Mouse (Mus musculus) neural tube, embryonic 10.5 days (tissue): ENCODE measurements around the gene Fus.
"Not testable (repeated sequence)": the region's sequence is repeated elsewhere in the genome, so short reads cannot be mapped to it uniquely, and the experiment has no call there.

Experiments
- DNase-seq: peaks from one replicate; pipeline ENCODE4 v3.0.0-alpha.2; 2017; ENCODE audit warnings: low spot score; ENCODE audit errors: extremely low spot score

Gene Fus

DNA sequence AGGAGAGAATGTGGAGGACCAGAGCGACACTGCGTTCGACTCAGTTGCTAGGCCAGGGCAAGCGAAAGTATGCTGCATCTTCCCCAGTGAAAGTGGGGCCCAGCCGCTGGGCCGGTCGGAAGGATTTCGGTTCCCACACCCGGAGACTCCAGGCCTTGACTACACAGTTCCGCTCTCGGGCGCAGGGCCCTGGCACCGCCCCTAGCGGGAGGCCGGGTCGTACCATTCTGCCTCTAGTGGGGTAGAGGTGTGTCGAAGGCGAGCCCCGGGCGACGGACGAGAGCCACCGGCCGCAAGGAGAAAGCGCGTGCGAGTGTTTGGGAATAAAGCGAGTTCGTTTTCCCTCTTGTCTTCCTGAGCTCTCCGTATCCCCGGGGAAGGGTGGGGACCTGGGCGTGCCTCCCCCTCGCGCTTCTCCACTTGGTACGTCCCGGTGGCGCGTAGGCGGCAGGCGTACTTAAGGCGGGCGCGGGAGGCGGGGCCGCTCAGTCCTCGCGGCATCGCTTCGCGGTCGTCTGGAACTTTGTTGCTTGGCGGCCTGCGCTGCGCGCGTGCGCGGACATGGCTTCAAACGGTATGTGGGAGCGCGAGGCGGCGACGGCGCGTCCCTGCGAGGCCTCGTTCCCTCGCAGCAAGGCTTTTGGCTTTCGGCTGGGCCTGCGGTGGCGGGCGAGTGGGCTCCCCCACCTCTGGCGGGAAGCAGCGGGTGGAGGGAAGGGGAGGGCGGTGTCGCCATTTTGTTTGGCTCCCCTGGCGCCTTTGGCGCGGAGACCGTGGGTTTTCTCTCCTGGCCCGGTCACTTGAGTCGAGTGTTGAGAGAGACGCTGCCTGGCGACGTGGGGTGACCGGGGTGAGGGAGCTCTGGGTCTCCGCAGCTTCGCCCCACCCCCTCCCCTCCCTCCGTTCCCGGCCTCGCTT lies at the start of gene Fus:
Gene Fus, plus strand, starts transcription at position 454 of the 918 bp plus-strand sequence.
- peak; percentile 96 for DNase-seq

DNA sequence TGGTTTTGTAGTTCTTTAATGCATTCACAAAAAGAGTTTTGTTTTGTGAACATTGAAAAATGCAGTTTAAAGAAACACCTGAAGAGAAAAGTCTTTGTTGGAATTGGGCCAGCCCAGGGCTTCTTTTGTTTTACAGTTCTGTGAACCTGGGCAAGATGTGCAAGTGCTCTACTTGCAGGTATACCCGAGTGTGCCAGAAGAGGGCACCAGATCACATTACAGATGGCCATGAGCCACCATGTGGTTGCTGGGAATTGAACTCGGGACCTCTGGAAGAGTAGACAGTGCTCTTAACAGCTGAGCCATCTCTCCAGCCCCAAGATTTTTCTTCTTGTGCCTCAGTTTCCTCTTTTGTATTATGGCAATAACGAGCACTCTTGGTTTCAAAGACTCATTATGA lies 49.1 kb upstream of the Fus start:
- DNase-seq: peak; percentile 40

DNA sequence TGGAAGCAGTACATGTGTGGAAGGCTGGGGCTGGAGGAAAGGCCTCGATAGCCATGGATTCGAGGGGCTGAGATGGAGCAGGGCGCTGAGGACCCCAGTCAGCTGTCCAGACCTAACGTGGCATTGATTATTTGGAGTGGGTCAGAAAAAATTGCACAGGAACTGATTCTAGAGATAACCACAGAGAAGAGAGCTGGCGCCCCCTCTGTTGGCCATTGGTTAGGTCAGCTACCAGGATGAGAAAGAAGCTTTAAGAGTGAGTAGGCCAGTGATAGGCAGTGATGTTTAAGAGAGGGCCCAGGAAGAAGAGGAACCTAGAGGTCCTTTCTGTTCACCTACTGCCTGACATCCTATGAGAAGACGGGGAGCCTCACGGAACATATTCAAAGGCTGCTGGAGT lies 48.0 kb upstream of the Fus start:
- peak; percentile 20 for DNase-seq

DNA sequence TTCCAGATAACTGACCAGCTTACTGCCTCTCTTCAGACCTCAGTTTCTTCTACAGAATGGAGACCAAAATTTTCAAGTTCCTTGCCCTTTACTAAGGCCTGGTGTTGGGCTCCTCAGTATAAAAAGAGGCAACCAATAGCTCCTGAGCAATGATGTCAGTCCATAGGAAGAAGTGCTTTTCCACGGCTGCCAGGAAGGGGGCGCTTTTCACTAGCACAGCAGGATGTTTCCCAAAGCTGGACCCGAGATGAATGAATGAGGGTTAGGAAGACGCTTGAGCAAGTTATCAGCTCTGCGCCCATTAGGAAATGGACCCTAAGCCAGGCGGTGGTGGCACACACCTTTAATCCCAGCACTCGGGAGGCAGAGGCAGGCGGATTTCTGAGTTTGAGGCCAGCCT lies 45.7 kb upstream of the Fus start:
- DNase-seq: no peak

DNA sequence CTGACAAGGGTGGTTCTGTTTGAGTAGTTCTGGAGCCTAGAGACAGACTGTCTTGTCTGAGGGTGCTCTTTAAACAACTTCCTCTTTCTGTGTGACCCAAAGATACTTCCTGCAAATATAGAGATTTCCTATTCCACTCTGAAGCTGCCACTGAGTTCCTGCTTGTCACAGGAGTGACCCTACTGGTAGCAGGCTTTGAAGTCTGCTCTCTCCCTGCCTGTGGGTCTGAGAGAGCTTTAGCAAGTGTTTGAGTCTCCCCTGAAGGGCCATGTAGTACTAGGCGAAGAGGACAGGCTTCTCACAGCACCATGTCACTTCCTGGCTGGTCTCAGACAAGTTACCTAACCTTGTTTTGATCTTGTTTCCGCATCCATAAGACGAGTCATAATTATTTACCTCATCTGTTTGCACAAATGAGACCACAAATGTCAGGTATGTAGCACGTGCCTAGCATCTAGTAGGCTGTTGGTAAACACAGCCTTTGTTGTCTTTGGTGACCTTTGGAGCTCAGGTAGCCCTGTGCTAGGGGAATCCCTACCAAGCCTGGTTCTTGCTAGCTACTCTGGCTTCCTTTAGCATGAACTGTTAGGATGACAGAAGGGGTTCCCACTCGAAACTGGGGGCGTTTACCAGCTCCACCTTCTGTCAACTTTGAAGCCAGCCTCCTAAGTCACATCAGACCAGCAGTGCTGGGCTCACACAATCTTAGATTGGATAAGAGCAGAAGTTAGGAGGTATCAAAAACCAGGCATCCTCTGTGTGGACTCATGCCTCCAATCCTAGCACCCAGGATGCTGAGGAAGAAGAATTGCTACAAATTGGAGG lies 44.6 kb upstream of the Fus start:
- no peak for DNase-seq

DNA sequence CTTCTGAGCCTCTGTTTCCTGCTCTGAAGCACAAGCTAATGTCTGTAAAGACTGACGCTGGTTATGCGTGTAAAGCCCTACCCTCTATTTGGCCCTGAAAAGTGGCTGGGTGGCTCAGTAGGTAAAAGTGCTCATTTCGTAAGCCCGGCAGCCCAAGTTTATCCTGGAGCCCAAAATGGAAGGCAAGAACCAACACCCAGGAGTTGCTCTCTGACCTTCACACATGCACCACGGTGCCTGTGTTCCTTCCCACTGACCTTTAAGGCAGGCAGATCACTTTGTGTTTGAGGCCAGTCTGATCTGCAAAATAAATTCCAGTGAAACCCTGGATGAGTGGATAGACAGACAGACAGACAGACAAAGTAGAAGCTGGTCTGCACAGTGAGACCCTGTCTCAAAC lies 43.5 kb upstream of the Fus start:
- no peak for DNase-seq

DNA sequence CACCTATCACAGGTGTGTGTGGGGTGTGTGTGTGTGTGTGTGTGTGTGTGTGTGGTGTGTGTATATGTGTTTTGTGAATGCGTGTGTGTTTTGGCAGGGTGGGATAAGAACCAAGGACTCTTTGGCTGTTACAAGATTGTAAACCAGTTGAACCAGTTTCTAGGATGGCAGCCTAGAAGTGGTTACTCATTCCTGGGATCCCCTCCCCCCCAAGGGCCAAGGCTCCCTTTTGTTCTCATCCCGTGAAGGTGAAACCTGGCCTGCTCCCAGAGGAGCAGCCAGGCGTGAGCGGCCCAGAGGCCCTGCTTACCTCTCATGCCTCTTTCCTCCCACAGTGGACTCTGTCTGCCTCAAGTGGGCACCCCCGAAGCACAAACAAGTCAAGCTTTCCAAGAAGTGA lies 42.0 kb upstream of the Fus start:
- DNase-seq: no peak

DNA sequence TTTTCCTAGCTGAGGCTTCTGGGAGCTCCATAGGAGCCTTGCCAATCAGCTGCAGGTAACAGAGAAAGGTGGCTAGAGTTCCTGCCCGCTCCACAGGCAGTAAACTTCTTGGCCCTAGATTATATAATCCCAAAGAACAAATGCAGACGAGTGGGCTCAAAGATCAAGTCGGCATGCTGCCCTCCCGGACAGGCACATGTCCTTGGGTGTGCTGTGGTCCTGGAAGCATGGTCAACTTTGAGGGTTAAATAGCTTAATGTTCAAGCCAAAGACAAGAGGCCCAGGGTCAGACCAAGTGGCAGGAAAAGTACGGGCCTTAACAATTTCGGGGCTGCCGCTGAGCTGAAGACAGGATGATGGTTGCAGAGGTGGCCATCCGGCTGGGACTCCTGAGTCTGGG lies 41.2 kb upstream of the Fus start:
- no peak for DNase-seq

DNA sequence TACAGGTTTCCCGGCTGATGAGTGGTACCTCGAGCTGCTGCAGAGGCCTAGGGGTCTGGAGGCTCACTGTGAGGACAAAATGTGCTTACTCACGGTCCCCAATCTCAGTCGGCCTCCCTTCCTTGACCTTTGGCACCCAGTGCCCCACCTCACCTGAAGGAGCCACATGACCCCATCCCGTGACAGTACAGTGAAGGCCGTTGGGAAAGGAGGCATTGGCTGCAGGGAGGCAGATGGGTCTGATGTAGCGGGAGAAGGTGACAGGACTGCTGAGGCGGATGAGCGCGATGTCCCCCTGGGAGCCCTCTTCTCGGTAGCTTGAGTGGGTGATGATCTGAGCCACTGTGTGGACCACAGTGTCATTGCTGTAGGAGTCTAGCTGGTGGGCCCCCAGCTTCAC lies 40.4 kb upstream of the Fus start:
- no peak for DNase-seq

DNA sequence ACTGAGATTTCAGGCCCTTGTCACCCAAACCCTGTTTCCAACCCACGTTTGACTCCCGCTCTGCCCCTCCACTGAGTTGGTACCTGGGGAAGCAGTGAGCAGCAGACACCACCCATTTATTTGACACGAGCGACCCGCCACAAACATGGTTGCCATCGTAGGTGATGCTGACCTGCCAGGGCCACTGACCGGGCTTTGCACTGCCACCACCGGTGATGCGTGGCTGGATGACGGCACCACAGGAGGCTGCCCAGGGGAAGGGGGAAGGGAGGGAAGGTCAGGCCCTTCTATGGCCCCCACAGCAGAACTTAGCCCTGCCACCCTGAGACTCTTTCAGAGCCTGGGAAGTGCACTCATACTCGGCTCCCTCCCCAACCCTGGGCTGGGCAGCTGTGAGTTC lies 39.5 kb upstream of the Fus start:
- DNase-seq: no peak

DNA sequence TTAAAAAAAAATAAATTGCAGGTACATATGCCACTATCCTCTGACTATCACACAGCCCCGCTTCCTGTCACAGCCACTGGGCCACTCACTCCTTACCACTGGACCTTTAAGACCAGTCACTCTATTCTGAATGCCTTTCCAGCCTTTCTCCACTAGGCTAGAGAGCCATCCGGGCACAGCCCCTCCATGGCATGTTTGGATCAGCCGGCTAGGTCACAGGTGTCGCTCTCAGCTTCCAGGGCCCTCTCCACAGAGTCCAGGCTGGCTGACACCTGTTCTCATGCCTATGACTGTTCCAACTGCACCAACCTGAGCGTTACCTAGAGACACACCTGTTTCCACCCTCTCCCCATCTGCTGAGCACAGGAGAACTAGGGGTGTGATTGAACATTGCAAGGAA lies 38.7 kb upstream of the Fus start:
- DNase-seq: no peak

DNA sequence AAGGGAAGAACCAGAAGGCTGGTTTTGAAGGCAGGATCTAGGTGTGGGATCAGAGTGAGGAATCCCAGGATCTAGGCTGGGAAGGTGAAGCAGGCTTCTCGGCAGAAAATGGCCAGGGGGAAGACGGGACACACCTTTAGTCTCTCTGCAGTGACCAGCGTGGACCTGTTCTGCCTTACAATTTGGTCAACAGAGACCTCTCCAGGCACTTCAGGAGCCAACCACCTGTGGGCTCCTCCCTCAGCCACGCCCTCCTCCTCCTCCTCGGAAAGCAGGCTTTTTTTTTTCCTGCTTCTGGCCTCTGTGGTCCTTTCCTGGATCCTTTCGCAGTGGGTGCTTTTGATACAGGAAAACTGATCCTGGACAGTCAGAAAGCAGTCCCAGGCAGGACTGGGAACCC lies 37.3 kb upstream of the Fus start, which contains the start of gene Prss8:
Gene Prss8, minus strand, starts transcription at position 182 of the 400 bp plus-strand sequence.
- no peak for DNase-seq

DNA sequence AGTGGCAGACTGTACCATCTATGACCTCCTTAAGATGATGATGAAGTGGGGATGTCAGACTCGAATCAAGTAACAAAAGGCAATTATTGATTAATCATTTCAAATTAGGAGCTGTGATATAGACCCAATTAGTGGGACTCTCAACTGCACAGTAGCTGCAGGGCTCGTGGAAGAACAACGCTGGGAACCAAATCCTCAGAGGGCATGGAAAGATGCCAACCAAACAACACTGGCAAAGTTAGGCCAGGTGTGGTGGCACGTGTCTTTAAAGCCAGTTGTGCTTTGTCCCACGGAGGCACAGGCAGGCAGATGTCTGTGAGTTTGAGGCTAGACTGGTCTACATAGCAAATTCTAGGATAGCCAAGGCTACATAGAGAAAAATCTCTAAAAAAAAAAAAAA lies 36.6 kb upstream of the Fus start:
- no peak for DNase-seq

DNA sequence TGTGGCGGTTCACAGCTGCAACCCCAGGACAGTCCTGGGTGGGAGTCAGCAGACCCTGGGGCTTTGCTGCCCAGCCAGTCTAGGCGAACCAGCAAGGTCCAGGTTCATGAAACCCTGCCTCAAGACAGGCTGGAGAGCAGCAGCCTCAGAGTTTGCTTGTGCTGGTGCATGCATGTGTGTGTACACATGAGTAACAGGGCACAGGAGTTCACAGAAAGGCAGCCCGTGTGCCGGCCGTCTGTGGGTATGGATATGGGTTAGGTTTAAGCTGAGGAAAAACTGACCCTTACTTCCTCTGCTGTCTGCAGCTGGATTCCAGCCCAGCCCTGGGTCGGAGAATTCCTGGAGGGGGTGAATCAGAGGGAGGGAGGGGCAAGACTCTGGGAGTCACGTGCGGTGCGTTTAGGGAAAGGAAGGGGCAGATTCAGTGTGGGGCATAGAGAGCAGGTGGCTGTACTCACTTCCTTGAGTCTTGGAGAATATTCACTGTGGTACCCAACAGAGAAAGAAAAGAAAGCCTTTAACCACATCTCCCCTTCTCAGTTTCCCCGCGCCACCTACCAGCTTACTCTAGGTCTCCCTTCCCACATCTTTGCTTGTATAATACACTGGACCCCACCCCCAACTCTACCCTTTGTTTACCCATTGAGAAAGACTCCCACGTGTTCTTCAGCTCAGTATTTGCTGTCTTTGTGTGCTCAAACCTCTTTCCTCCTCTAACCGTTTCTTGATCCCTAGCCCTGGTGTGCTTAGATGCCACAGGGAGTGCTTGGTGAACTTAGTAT lies 35.7 kb upstream of the Fus start:
- DNase-seq: no peak

DNA sequence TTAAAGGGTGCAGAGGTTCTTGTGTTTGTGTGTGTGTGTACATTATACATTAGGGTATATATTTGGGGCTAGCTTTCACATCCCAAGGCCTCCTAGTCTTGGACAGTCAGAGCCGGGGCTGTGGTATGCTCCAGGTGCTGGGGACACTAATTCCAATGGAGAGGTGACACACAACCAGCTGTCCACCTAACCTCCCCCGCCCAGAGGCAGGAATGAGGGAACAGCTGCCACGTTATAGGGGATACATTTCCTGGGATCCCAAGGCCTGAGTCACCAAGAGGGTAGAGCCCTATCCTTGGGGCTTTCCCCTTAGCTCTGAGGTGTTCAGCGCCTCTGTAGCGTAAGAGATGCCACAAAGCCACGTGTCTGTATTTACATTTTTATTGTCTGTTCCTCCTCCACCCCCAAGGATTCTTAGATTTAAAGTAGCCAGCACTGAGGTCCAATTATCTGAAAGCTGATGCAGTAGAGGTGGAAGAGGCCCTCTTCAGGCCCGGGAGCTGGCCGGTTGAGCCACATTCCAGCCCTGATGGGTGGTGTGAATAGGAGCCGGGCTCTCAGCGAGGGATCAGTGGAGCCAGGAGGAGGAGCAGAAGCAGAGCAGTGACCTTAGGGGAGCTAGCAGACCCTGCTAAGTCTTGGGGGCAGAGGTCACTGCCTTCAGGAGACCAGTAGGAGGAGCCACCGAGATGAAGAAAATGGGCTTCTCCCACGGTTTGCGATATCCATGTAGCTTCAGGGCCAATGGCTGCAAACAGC lies 34.8 kb upstream of the Fus start:
- peak; percentile 16 for DNase-seq

DNA sequence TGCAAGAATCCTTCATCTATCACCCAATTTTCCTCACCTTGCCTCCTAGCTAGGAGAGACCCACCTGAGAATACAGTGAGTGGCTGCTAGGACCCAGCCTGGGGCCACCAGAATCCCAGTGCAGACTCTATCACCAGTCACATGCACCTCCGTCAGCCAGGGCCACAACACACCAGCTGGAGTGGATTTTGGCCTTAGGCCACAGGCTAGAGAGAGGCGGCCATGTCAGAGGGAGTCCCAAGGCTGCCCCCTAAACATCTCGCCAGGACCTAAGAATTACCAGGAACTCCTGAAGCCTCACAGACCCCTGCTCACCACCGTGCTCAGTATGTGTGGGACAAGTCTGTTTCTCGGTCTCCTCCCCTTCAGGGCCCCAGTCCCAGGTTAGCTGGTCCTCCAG lies 33.2 kb upstream of the Fus start:
- DNase-seq: no peak

DNA sequence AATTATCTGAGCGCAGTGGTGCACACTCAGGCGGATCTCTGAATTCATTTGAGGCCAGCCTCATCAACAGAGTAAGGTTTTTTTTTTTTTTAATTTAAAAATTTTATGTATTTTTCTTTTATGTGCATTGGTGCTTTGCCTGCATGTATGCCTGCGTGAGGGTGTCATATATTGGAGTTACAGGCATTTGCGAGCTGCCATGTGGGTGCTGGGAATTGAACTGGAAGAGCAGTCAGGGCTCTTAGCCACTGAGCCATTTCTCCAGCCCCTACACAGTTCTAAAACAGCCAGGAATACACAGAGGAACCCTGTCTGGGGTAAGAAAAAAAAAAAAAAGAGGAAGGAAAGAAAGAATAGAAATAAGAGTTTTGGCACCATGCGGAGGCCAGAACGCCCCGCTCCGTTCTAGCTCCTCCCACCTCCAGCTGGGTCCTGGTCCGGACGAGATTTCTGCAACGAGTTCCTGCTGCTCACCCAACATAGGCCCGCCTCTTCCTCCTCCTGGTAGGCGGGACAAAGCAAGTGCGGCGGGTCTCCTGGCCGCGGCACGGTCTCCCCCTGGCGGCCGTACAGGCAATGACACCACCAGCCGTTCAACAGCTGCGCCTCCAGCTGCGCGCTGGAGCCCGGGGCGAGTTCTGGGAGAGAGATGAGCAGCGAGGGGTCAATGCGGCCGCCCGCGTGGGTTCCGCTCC lies 32.1 kb upstream of the Fus start:
- DNase-seq: peak; percentile 97

DNA sequence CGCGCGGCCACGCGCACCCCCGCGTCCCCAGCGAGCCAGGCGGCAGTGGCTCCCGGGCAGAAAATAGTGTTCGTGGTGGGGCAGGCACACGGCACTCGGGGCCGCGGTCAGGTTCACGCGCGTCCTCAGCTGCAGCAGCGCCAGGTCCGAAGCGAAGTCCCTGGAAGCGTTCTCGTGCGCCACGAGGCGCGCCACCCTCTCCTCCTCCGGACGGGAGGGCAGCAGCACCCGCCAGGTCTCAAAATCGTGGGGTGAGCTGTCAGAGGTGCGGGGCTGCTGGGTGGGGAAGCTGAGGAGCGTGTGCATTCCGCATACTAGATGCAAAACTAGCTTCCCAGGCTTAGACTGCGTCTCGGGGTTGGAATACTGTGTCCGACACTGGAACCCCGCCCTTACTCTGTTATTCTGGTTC lies 31.5 kb upstream of the Fus start:
- DNase-seq: no peak

DNA sequence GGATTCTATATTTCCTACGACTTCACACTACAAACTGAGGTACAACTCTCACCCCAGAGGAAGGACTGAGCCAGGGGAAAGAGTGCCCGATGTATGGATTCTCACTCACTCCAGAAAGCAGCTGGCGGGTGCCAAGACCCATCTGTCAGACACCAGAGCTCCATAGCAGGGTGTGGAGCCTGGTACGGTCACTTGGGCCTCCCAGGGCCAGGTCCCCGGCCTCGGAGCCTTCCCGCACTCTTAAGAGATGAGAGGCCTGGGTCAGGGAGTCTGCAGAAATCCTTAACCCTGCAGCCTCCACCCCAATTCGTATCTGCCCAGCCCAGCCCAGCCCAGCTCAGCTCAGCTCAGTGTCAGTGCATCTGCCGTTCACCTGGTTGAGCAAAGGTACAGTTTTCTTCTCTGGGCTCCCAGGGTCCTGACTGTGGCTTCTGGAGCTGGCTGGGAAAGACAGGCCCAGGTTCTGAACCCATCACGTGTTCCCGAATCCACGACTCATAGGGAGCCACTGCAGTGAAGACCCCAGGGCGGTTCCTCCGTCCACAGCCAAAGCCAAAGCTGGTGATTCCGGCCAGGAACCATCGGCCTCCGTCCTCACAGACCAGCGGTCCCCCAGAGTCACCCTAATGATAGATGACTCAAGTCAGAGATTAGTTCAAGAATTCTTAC lies 30.9 kb upstream of the Fus start:
- peak; percentile 33 for DNase-seq

DNA sequence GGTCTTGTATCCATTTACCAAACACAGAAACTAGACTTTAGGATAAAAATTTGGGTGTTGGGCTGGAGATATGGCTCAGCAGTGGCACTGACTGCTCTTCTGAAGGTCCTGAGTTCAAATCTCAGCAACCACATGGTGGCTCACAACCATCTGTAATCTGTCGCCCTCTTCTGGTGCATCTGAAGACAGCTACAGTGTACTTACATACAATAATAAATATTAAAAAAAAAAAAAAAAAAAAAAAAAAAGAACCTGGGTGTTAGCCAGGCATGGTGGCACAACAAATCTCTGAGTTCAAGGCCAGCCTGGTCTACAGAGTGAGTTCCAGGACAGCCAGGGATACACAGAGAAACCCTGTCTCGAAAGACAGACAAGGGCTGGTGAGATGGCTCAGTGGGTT lies 25.2 kb upstream of the Fus start:
- DNase-seq: not testable (repeated sequence)
